Mouse (Mus musculus): Measurements from ENCODE around the gene Prkci. TPM values are rescaled to one million over a fixed set of nuclear protein-coding genes. Genes with fewer than 3 reads are reported as not detected.

The Prkci gene
- polyA plus RNA-seq (2015; fragmentation: Nextera tagmentation; extraction: Ambion mirVana): 22.1 and 22.8 TPM in 2 replicates

- H3K9ac ChIP-seq: peak within 1 kb of the TSS; percentile 85
- H3K27me3 ChIP-seq: no peaks in the 10 kb centered on the region
- H3K9me3 ChIP-seq (replicated peaks): no peaks in the 10 kb centered on the region
- WGBS: under 1% methylated on average over 43 of the region's 50 CpGs
- H3K27ac ChIP-seq: peak within 1 kb of the TSS; percentile 16; the same call in 1 of the 2 replicates
- H3K4me1 ChIP-seq: peaks cover 26% of the 10 kb centered on the region
- peak within 1 kb of the TSS; percentile 66 for H3K4me2 ChIP-seq
- peak within 1 kb of the TSS; percentile 85 for H3K4me3 ChIP-seq
- peak; percentile 99 for ATAC-seq
- H3K36me3 ChIP-seq (ENCODE audit: poor library complexity, severe bottlenecking): no peaks in the 10 kb centered on the region
These were observed at the start of gene Prkci for GRCm38 (mm10) chr3:30995283-30995898. Gene Prkci, plus strand, starts transcription at chr3:30995747.

DNA sequence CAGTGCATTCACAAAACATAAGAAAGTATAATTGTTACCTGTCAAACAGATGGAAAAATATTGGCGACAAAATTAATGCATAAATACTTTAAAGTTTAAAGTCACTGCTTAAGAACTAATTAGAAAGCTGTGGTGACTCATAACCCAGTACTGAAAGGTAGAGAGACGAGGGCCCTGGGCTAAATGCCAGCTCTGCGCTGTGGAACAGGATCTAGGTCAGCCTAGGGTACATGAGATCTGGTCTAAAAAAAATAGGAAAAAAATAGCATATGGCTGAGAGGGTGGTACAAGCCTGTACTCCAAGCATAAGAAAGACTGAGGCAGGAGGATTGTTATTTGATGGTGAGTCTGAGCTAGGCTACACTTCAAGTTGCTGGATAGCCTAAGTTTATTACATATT is 43.9 kb upstream of the Prkci start:
- H3K36me3 ChIP-seq (ENCODE audit: poor library complexity, severe bottlenecking): peaks cover 68% of the 10 kb centered on the region
- H3K4me1 ChIP-seq: no peaks in the 10 kb centered on the region
- no peak overlapping the region for H3K4me2 ChIP-seq
- no peak overlapping the region for H3K27ac ChIP-seq
- ATAC-seq: no peak
- H3K27me3 ChIP-seq: no peaks in the 10 kb centered on the region
- no peak overlapping the region for H3K9ac ChIP-seq
- 81% methylated on average over 3 of the region's 3 CpGs for WGBS
- H3K4me3 ChIP-seq: no peak overlapping the region
- H3K9me3 ChIP-seq (replicated peaks): no peaks in the 10 kb centered on the region

- H3K4me3 ChIP-seq: no peak overlapping the region
- 84% methylated on average over 12 of the region's 12 CpGs for WGBS
- no peaks in the 10 kb centered on the region for H3K9me3 ChIP-seq (replicated peaks)
- no peak for ATAC-seq
- no peak overlapping the region for H3K9ac ChIP-seq
- H3K36me3 ChIP-seq (ENCODE audit: poor library complexity, severe bottlenecking): peaks cover 70% of the 10 kb centered on the region
- H3K27me3 ChIP-seq: no peaks in the 10 kb centered on the region
- no peaks in the 10 kb centered on the region for H3K4me1 ChIP-seq
- no peak overlapping the region for H3K4me2 ChIP-seq
- no peak overlapping the region for H3K27ac ChIP-seq
These were observed 43.1 kb upstream of the Prkci start for GRCm38 (mm10) chr3:30952273-30953070.

DNA sequence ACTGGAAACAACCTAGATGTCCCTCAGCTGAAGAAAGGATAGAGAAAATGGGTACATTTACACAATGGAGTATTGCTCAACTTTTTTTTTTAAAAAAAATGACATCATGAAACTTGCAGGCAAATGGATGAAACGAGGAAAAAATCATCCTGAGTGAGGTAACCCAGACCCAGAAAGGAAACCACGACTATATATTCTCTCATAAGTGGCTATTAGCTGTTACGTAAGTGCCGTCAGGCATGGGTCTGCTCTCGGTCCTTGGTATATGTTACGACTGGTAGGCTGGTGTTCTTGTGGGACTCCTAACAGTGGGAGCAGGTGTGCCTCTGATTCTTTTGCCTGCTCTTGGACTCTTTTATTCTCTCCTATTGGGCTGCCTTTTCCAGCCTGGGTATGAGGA is 39.2 kb upstream of the Prkci start:
- Histone ChIP-seq H3K4me1 (0 out of 2 replicates have a peak, but pooled peaks cover 4% of the 10 kb centered on the region), H3K36me3 (ENCODE audit: poor library complexity, severe bottlenecking) (peaks cover 75% of the 10 kb centered on the region), H3K27me3 (no peaks in the 10 kb centered on the region), H3K4me3 (no peak overlapping the region), H3K4me2 (no peak overlapping the region), H3K27ac (no peak overlapping the region), H3K9me3 (replicated peaks) (no peaks in the 10 kb centered on the region), H3K9ac (no peak overlapping the region)
- WGBS: 92% methylated on average over 6 of the region's 6 CpGs
- ATAC-seq: no peak

GRCm38 (mm10) chr3:30958709-30959108 is 36.8 kb upstream of the Prkci start:
- Histone ChIP-seq H3K9me3 (replicated peaks) (no peaks in the 10 kb centered on the region), H3K4me1 (0 out of 2 replicates have a peak, but pooled peaks cover 4% of the 10 kb centered on the region), H3K4me2 (no peak overlapping the region), H3K27me3 (no peaks in the 10 kb centered on the region), H3K9ac (no peak overlapping the region), H3K27ac (no peak overlapping the region), H3K4me3 (no peak overlapping the region), H3K36me3 (ENCODE audit: poor library complexity, severe bottlenecking) (peaks cover 78% of the 10 kb centered on the region)
- WGBS: 84% methylated on average over 2 of the region's 2 CpGs
- ATAC-seq: no peak

DNA sequence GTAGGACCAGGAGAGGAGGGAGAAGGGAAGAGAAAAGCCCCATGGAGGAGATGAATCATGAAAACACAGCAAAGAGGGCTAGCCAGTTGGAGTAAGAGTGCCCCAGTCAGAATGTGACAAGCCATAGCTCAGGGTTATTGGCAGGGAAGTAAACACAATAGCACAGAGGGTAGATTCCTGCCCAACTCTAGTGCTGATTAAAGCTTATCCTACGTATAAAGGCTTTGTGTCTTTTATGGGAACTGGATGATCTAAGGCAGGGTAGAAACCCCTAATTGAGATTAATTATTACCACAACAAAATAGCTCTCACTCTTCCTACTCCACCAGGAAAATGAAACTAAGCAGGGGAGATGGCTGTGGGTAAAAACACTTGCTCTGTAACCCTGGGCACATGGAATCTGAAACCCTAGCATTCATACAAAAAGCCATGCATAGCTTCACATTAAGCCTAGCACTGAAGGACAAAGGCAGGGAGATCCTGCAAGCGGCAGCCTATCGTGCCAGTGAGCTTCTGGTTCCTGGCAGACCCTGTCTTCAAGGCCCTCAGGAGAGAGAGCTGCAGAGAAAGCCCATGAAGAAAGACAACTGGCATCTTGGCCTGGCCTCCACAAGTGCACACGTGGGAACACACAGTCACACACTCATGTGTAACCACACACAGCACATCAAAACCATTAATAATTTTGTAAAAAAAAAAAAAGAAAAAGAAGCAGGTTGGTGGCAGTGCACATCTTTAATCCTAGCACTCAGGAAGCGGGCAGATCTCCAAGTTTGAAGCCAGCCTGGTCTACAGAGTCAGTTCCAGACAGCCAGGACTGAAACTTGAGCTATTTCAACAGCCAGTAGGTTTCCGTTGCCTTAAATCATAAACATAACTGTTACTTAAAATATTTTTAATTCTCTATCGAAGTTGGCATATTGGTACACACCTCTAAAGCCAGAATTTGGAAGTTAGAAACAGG is 35.4 kb upstream of the Prkci start:
- no peak overlapping the region for H3K4me3 ChIP-seq
- no peak overlapping the region for H3K4me2 ChIP-seq
- H3K36me3 ChIP-seq (ENCODE audit: poor library complexity, severe bottlenecking): peaks cover 76% of the 10 kb centered on the region
- peak overlapping the region; percentile 48 for H3K27ac ChIP-seq
- H3K27me3 ChIP-seq: no peaks in the 10 kb centered on the region
- 61% methylated on average over 7 of the region's 7 CpGs for WGBS
- no peak overlapping the region for H3K9ac ChIP-seq
- no peak for ATAC-seq
- 0 out of 2 replicates have a peak, but pooled peaks cover 4% of the 10 kb centered on the region for H3K4me1 ChIP-seq
- no peaks in the 10 kb centered on the region for H3K9me3 ChIP-seq (replicated peaks)

- H3K4me2 ChIP-seq: no peak overlapping the region
- no peak overlapping the region for H3K27ac ChIP-seq
- H3K9me3 ChIP-seq (replicated peaks): no peaks in the 10 kb centered on the region
- H3K9ac ChIP-seq: no peak overlapping the region
- no peaks in the 10 kb centered on the region for H3K27me3 ChIP-seq
- no peak for ATAC-seq
- peaks cover 9% of the 10 kb centered on the region for H3K4me1 ChIP-seq
- H3K36me3 ChIP-seq (ENCODE audit: poor library complexity, severe bottlenecking): peaks cover 67% of the 10 kb centered on the region
- WGBS: 94% methylated on average over 4 of the region's 4 CpGs
- no peak overlapping the region for H3K4me3 ChIP-seq
These were observed 32.4 kb upstream of the Prkci start for GRCm38 (mm10) chr3:30963100-30963499.

- H3K9ac ChIP-seq: no peak overlapping the region
- ATAC-seq: no peak
- no peaks in the 10 kb centered on the region for H3K27me3 ChIP-seq
- H3K36me3 ChIP-seq (ENCODE audit: poor library complexity, severe bottlenecking): peaks cover 56% of the 10 kb centered on the region
- H3K9me3 ChIP-seq (replicated peaks): no peaks in the 10 kb centered on the region
- no peak overlapping the region for H3K27ac ChIP-seq
- peaks cover 13% of the 10 kb centered on the region for H3K4me1 ChIP-seq
- no peak overlapping the region for H3K4me3 ChIP-seq
- WGBS: 85% methylated on average over 3 of the region's 3 CpGs
- no peak overlapping the region for H3K4me2 ChIP-seq
These were observed 31.3 kb upstream of the Prkci start for GRCm38 (mm10) chr3:30964216-30964615.

- H3K9ac ChIP-seq: no peak overlapping the region
- H3K27ac ChIP-seq: no peak overlapping the region
- H3K36me3 ChIP-seq (ENCODE audit: poor library complexity, severe bottlenecking): peaks cover 43% of the 10 kb centered on the region
- ATAC-seq: no peak
- no peaks in the 10 kb centered on the region for H3K27me3 ChIP-seq
- H3K9me3 ChIP-seq (replicated peaks): no peaks in the 10 kb centered on the region
- 96% methylated on average over 13 of the region's 13 CpGs for WGBS
- H3K4me1 ChIP-seq: peaks cover 8% of the 10 kb centered on the region
- no peak overlapping the region for H3K4me2 ChIP-seq
- H3K4me3 ChIP-seq: no peak overlapping the region
These were observed 29.9 kb upstream of the Prkci start for GRCm38 (mm10) chr3:30965644-30966043.

DNA sequence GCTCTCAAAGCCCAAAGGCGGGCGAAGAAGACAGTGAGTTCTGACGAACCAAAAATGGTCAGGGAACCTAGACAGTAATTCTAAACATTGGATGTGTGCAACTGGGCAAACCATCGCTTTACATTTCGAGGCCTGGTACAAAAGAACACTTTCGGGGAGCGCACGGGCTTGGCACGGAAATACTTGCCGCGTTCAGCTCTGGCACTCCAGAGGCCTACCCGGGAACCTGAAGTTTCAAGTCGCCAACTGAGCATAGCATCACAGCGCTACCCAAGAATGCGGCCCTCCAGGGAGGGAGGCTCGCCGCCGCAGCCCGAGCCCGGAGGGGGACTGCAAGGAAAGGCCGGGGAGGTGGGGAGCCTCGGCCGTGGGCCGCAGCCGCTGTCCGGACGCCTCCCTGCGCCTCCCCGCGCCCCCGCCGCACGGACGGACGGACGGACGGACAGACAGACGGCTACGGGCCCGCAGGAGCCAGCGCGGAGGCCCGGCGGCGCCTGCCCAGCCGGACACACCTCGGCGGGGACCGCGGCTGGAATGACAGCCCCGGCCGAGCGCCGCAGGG is 26.9 kb upstream of the Prkci start:
- peaks cover 8% of the 10 kb centered on the region for H3K4me1 ChIP-seq
- H3K4me2 ChIP-seq: peak overlapping the region; percentile 75
- no peaks in the 10 kb centered on the region for H3K27me3 ChIP-seq
- WGBS: under 1% methylated on average over 44 of the region's 54 CpGs
- H3K36me3 ChIP-seq (ENCODE audit: poor library complexity, severe bottlenecking): peaks cover 24% of the 10 kb centered on the region
- peak overlapping the region; percentile 87 for H3K27ac ChIP-seq
- no peaks in the 10 kb centered on the region for H3K9me3 ChIP-seq (replicated peaks)
- H3K4me3 ChIP-seq: peak overlapping the region; percentile 96
- H3K9ac ChIP-seq: peak overlapping the region; percentile 95
- peak; percentile 81 for ATAC-seq

DNA sequence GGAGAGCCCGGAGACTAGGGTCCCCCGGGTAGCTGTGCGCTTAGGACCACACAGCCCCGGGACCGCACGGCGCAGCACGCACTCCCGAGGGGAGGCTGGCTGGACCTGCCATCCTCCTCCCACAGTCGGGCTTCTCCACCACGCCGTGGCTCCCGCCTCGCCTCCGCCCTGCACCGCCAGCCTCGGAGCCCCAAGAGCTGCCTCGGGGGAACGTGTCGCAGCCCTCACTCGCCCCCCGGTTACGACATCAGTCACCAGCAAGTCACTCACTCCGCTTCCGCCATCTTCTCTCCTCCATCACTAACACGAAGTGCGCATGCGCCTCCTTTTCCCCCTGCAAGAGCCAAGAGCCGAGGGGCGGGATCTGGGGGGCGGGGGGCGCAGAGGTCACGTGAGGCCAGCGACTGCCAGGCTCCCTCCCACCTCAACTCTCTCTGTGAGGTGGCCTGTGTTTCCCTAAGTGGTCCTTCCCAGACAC is 26.4 kb upstream of the Prkci start, which contains the start of gene Phc3:
Gene Phc3, minus strand, starts transcription at position 312 of the 478 bp plus-strand sequence.
- WGBS: 0% methylated on average over 34 of the region's 34 CpGs
- Histone ChIP-seq H3K4me2 (peak within 1 kb of the TSS; percentile 75), H3K27me3 (no peaks in the 10 kb centered on the region), H3K27ac (peak within 1 kb of the TSS; percentile 87), H3K9ac (peak within 1 kb of the TSS; percentile 95), H3K4me1 (peaks cover 8% of the 10 kb centered on the region), H3K4me3 (peak within 1 kb of the TSS; percentile 96), H3K36me3 (ENCODE audit: poor library complexity, severe bottlenecking) (peaks cover 19% of the 10 kb centered on the region), H3K9me3 (replicated peaks) (no peaks in the 10 kb centered on the region)
- ATAC-seq: peak; percentile 94
